Mouse (Mus musculus) kidney, embryonic 16.5 days (tissue): ENCODE data around the gene Olfml3. TPM values are rescaled to one million over a fixed set of nuclear protein-coding genes. Genes with fewer than 3 reads are reported as not detected.

ENCODE experiments used
- ATAC-seq: fragments of 200-750 bp; cut with Nextera tagmentation; 2 replicates; pipeline ENCODE4 v1.8.0; 2017; ENCODE audit warnings: moderate TSS enrichment; ENCODE audit not compliant: low FRiP score, low TSS enrichment
- H3K27ac ChIP-seq: fragments of 300-500 bp; sonication (generic); 2 replicates; pipeline ENCODE4 v1.5.1; 2014; ENCODE audit warnings: low read length
- H3K27me3 ChIP-seq: fragments of 300-500 bp; sonication (generic); 2 replicates; pipeline ENCODE4 v1.6.1; 2014; ENCODE audit warnings: low read length, control low read depth, mixed read lengths; ENCODE audit not compliant: insufficient read depth
- H3K36me3 ChIP-seq: fragments of 300-500 bp; sonication (generic); 2 replicates; pipeline ENCODE4 v1.6.1; 2014; ENCODE audit warnings: low read length, control low read depth, mixed read lengths; ENCODE audit not compliant: insufficient read depth
- H3K4me1 ChIP-seq: fragments of 300-500 bp; sonication (generic); 2 replicates; pipeline ENCODE4 v1.6.1; 2014; ENCODE audit warnings: low read length, control low read depth, mixed read lengths; ENCODE audit not compliant: insufficient read depth
- H3K4me2 ChIP-seq: fragments of 300-500 bp; sonication (generic); replicated peaks from 2 replicates; pipeline ENCODE4 v1.6.1; 2014; ENCODE audit warnings: low read depth, low read length
- H3K4me3 ChIP-seq: fragments of 300-500 bp; sonication (generic); 2 replicates; pipeline ENCODE4 v1.5.1; 2014; ENCODE audit warnings: mild to moderate bottlenecking, low read length
- H3K9ac ChIP-seq: fragments of 300-500 bp; sonication (generic); replicated peaks from 2 replicates; pipeline ENCODE4 v1.6.1; 2014; ENCODE audit warnings: low read length
- H3K9me3 ChIP-seq: fragments of 300-500 bp; sonication (generic); 2 replicates; pipeline ENCODE4 v1.6.1; 2016; ENCODE audit warnings: low read length, control low read depth
- WGBS: fragments of 180-500 bp; shearing (Covaris S2); extraction: QIAGEN DNeasy Blood & Tissue Kit; methylation state at CpG from one replicate; pipeline ENCODE4 v1.1.7; 2014; 5-methylcytosine and 5-hydroxymethylcytosine counted together
- polyA plus RNA-seq: library from polyadenylated mRNA; unstranded; fragments of >200 nt; fragmentation: Nextera tagmentation; extraction: Ambion mirVana; gene quantifications from 2 replicates; pipeline ENCODE4 v1.2.1, GENCODE M21; 2015

Olfml3 gene
- 62.0 and 63.8 TPM in 2 replicates for polyA plus RNA-seq

GRCm38 (mm10) chr3:103737778-103738571, at the start of gene Olfml3:
Gene Olfml3, minus strand, starts transcription at chr3:103738001.
- Histone ChIP-seq H3K4me3 (peak within 1 kb of the TSS; percentile 48), H3K4me1 (peaks cover 46% of the 10 kb centered on the region), H3K27ac (peak within 1 kb of the TSS; percentile 85), H3K27me3 (no peaks in the 10 kb centered on the region), H3K9ac (peak within 1 kb of the TSS; percentile 66), H3K36me3 (peaks cover 6% of the 10 kb centered on the region; the same call in 1 of the 2 replicates), H3K9me3 (no peaks in the 10 kb centered on the region), H3K4me2 (peak within 1 kb of the TSS; percentile 55)
- peak; percentile 86 for ATAC-seq
- under 1% methylated on average over 18 of the region's 18 CpGs for WGBS

DNA sequence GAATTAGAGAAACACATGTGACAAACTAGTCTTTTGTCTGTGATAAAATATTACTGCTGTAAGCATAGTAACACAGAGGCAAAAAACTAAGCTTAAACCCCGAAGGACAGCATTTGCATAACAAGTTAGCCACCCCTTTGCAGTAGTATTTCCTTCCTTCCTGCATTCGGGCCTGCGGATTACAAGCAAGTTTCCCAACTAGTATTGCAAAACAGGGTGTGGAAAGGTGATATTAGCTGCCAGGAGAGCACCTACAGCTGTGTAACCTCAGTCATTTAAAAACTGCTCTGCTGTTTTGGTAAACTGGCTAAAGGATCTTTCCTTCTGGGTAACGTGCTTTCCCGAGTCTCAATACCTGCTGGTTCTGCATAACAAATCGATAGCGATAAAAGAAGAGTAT, 49.4 kb upstream of the Olfml3 start:
- no peak for ATAC-seq
- Histone ChIP-seq H3K9me3 (no peaks in the 10 kb centered on the region), H3K27me3 (no peaks in the 10 kb centered on the region), H3K27ac (no peak overlapping the region), H3K4me1 (peaks cover 27% of the 10 kb centered on the region), H3K4me3 (no peak overlapping the region), H3K9ac (no peak overlapping the region), H3K4me2 (no peak overlapping the region), H3K36me3 (no peaks in the 10 kb centered on the region)
- WGBS: 55% methylated on average over 7 of the region's 7 CpGs

- Histone ChIP-seq H3K27me3 (no peaks in the 10 kb centered on the region), H3K27ac (no peak overlapping the region), H3K4me1 (0 out of 2 replicates have a peak, but pooled peaks cover 6% of the 10 kb centered on the region), H3K4me2 (no peak overlapping the region), H3K4me3 (no peak overlapping the region), H3K9me3 (no peaks in the 10 kb centered on the region), H3K36me3 (0 out of 2 replicates have a peak, but pooled peaks cover 3% of the 10 kb centered on the region), H3K9ac (no peak overlapping the region)
- WGBS: 83% methylated on average over 4 of the region's 4 CpGs
- no peak for ATAC-seq
Measured at GRCm38 (mm10) chr3:103782844-103783609, 45.2 kb upstream of the Olfml3 start.

DNA sequence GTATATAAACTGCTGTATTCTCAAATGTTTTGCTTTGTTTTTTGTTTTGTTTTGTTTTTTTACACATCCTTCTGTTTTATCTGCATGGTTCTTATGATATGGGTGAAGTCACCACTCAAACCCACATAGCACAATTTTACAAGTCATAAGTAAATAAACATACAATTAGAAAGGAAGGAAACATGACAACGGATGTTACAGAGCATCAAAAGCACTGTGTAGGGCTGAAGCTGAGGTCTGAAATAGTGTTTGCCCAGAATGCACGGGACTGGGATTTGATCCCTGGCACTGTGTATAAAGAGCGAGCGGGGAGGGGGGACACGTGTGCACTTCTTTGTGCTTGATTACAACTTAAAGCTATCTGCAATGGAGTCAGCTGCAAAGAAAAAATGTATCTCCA, 43.0 kb upstream of the Olfml3 start:
- H3K27me3 ChIP-seq: no peaks in the 10 kb centered on the region
- H3K36me3 ChIP-seq: peaks cover 14% of the 10 kb centered on the region; the same call in 1 of the 2 replicates
- H3K4me2 ChIP-seq: no peak overlapping the region
- no peak overlapping the region for H3K27ac ChIP-seq
- 0 out of 2 replicates have a peak, but pooled peaks cover 6% of the 10 kb centered on the region for H3K4me1 ChIP-seq
- ATAC-seq: no peak
- no peak overlapping the region for H3K4me3 ChIP-seq
- WGBS: 83% methylated on average over 5 of the region's 5 CpGs
- H3K9me3 ChIP-seq: no peaks in the 10 kb centered on the region
- no peak overlapping the region for H3K9ac ChIP-seq

DNA sequence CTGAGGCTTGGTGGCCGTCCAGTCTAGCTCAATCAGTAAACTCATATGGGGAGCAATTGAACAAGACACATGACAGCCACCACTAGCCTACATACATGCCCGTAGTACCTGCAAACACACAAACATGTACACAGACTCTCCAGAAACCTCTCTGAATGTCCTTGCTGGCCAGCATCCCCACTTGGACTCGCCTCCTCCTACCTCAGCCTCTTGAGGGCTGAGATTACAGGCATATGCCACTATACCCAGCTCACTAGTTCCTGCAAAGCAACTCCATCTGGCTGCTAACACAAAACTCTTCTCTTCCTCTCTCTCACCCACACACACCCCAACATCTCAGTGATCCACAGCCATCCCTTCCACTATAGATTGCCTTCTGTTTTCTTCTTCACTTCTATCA, 42.5 kb upstream of the Olfml3 start:
- Histone ChIP-seq H3K4me1 (0 out of 2 replicates have a peak, but pooled peaks cover 4% of the 10 kb centered on the region), H3K4me2 (no peak overlapping the region), H3K9me3 (no peaks in the 10 kb centered on the region), H3K36me3 (peaks cover 14% of the 10 kb centered on the region; the same call in 1 of the 2 replicates), H3K9ac (no peak overlapping the region), H3K27ac (no peak overlapping the region), H3K27me3 (no peaks in the 10 kb centered on the region), H3K4me3 (no peak overlapping the region)
- no peak for ATAC-seq
- 96% methylated on average over 3 of the region's 3 CpGs for WGBS

DNA sequence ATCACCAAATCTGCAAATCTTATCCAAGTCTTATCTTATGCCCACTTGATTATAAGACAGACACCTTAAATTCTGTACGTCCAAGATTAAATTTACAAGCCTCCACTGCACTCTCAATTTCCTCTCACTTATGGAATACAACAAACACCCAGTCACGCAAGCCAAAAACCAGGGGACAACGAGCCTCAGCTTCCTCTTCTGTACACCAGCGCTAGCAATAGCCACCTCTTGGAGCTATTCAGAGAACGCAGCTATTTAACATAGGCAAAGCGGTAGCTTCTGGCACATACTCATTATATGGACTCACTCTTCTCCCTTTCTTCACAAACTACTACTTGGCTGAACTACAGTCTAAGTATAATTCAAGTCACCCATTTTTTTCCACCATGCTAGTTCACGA, 41.4 kb upstream of the Olfml3 start:
- WGBS: 88% methylated on average over 7 of the region's 7 CpGs
- Histone ChIP-seq H3K4me1 (no peaks in the 10 kb centered on the region), H3K36me3 (peaks cover 14% of the 10 kb centered on the region; the same call in 1 of the 2 replicates), H3K9ac (no peak overlapping the region), H3K9me3 (no peaks in the 10 kb centered on the region), H3K4me3 (no peak overlapping the region), H3K27me3 (no peaks in the 10 kb centered on the region), H3K4me2 (no peak overlapping the region), H3K27ac (no peak overlapping the region)
- ATAC-seq: no peak

- Histone ChIP-seq H3K9me3 (no peaks in the 10 kb centered on the region), H3K9ac (no peak overlapping the region), H3K27ac (no peak overlapping the region), H3K4me1 (peaks cover 2% of the 10 kb centered on the region), H3K4me3 (no peak overlapping the region), H3K36me3 (peaks cover 14% of the 10 kb centered on the region; the same call in 1 of the 2 replicates), H3K27me3 (no peaks in the 10 kb centered on the region), H3K4me2 (no peak overlapping the region)
- ATAC-seq: no peak
- WGBS: 78% methylated on average over 6 of the region's 6 CpGs
Measured at GRCm38 (mm10) chr3:103778660-103779059, 40.9 kb upstream of the Olfml3 start.

DNA sequence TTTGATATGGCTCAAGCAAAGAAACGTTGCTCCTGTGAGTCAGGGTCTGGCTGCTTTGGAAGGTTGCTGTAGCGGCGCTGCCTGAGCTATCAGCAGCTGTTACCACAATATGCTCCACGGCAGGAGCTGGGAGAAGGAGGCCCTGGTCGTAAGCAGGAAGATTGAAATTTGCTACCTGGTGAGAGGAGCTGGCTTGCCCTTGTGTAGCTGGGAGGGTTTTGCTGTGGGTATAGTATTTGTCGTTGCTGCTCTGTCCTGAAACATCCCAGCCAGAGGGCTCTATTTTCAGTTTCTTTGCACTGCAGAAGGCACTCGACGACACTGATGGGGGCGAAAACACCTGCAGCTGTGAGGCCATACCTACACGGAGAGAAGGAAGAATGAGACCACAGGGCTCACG, 40.1 kb upstream of the Olfml3 start:
- H3K27ac ChIP-seq: no peak overlapping the region
- no peaks in the 10 kb centered on the region for H3K9me3 ChIP-seq
- no peak for ATAC-seq
- no peak overlapping the region for H3K9ac ChIP-seq
- H3K27me3 ChIP-seq: no peaks in the 10 kb centered on the region
- 89% methylated on average over 11 of the region's 11 CpGs for WGBS
- no peak overlapping the region for H3K4me3 ChIP-seq
- peaks cover 14% of the 10 kb centered on the region; the same call in 1 of the 2 replicates for H3K36me3 ChIP-seq
- no peak overlapping the region for H3K4me2 ChIP-seq
- peaks cover 10% of the 10 kb centered on the region for H3K4me1 ChIP-seq

DNA sequence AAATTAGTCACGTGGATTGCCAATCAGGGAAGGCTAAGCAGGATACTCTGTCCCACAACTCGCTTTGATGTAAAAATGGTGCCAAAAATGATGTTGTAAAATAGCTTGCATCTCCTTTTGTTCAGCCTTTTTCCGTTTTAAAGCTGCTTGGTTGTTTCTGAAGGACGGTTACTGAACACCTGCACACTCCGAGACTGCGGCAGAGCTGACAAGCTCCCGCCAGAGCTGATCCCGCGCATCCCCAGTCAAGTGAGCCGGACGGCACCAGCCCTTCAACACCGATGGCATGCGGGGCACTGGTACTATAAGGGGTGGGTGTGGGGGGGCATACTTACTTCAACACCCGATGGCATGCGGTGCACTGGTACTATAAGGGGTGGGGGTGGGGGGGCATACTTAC, 36.2 kb upstream of the Olfml3 start:
- Histone ChIP-seq H3K4me3 (no peak overlapping the region), H3K4me1 (peaks cover 32% of the 10 kb centered on the region), H3K9ac (no peak overlapping the region), H3K36me3 (peaks cover 19% of the 10 kb centered on the region; the same call in 1 of the 2 replicates), H3K4me2 (no peak overlapping the region), H3K27me3 (no peaks in the 10 kb centered on the region), H3K27ac (no peak overlapping the region), H3K9me3 (no peaks in the 10 kb centered on the region)
- WGBS: 83% methylated on average over 15 of the region's 15 CpGs
- no peak for ATAC-seq
